Mouse (Mus musculus) left cerebral cortex, postnatal 4 days (tissue): ENCODE measurements around the gene Pde8a. TPM values are rescaled to one million over a fixed set of nuclear protein-coding genes. Genes with fewer than 3 reads are reported as not detected.
A peak's percentile ranks its signal among the peaks of the same experiment; 100 is the strongest.

ENCODE experiments used
- DNase-seq: peaks from one replicate; pipeline ENCODE4 v3.0.0-alpha.2; 2022
- intact Hi-C: fragments of 180-260 bp; cut with DNase I; formaldehyde crosslinking; loops from one replicate; pipeline ENCODE4 v1.15.1; 2025
- total RNA-seq, 2 experiments: library from RNA; stranded (reverse); gene quantifications; 2 replicates each; pipeline ENCODE4 v1.2.3; 2021

Gene Pde8a
- total RNA-seq, 2 experiments from 2014 or later, result 2.4 to 4.5 TPM

DNA sequence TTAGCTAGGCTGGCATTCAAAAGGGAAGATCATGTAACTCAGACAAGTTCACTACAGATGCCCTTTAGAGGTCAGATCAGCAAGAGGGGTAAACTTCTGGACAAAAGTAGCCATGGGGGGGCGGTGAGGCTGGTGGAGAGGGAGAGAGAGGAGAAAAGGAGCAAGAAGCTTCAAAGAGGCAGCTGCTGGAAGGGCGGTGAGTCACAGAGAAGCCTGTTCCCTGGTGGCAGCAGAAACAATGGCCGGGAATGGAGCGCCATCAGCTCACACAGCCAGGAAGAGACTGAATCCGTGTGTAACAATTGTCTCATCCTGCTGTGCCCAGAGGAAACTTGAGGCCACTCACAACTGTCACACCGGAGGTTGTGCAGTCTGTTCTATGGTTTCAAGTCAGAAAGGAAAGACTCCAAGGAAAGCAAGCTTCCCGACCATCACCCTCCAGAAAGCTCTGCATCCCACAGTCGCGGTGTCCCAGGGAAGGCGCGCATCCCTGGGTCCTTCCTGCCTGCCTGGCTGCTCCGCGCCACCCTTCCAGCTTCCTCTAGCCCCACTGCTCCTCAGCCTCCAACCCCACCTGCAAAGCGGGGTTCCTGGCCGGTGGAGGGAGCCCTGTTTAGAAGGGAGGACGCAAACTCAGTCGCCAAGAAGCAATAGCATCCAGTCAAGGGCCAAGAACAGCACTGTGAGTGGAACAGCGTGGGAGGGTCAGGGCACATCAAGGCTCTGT is 122.5 kb downstream of the Pde8a start:
- intact Hi-C loops, result no loop called here
- no peak for DNase-seq

- DNase-seq, result peak; percentile 61
- intact Hi-C loops, result no loop called here
These were observed 123.0 kb downstream of the Pde8a start for GRCm38 (mm10) chr7:81336432-81336786.

GRCm38 (mm10) chr7:81337785-81338521 is 124.6 kb downstream of the Pde8a start:
- no peak for DNase-seq
- intact Hi-C loops, result no loop called here

DNA sequence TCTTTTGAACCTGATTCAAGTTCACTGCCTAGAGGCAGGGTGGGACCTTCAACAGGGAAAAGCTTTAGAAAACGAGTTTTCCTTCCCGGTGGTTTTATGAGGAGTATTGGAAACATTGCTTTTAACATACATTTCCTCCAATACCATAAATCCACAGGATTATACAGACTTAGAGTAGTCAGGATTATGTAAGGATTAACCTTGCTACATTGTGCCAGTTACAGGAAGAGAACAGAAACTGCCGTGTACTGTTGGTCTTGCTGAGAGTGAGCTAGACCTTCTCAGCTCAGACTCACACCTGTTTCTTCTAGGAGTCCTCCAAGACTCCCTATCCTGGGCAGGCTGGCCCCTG is 125.1 kb downstream of the Pde8a start:
- intact Hi-C loops, result no loop called here
- no peak for DNase-seq

DNA sequence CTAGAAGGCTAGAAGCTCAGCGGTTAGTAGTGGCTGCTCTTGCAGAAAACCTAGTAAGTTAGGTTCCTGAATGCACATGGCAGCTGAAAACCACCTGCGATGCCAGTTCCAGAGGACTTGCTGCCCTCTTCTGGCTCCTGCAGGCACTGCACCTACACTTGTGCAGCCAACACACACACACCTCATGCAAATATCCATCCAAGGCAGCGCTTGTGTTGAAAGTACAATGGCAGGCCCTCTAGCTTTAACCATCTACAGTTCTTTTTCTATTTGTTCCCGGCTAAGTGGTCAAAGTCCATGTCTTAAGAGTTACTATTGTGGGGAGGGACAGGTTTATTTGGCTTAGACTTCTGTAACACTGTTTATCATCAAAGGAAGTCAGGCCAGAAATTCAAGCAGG is 126.4 kb downstream of the Pde8a start:
- peak; percentile 51 for DNase-seq

GRCm38 (mm10) chr7:81341563-81341962 is 128.2 kb downstream of the Pde8a start:
- intact Hi-C loops, result loop anchor here (2.0 kb wide), 1 partner anchor 179 kb away; no protein-coding TSS in a partner anchor
- no peak for DNase-seq

More for the DNA sequence above, 126.4 kb downstream of the Pde8a start:
- intact Hi-C loops, result loop anchor here (2.0 kb wide), 1 partner anchor 177 kb away; no protein-coding TSS in a partner anchor

DNA sequence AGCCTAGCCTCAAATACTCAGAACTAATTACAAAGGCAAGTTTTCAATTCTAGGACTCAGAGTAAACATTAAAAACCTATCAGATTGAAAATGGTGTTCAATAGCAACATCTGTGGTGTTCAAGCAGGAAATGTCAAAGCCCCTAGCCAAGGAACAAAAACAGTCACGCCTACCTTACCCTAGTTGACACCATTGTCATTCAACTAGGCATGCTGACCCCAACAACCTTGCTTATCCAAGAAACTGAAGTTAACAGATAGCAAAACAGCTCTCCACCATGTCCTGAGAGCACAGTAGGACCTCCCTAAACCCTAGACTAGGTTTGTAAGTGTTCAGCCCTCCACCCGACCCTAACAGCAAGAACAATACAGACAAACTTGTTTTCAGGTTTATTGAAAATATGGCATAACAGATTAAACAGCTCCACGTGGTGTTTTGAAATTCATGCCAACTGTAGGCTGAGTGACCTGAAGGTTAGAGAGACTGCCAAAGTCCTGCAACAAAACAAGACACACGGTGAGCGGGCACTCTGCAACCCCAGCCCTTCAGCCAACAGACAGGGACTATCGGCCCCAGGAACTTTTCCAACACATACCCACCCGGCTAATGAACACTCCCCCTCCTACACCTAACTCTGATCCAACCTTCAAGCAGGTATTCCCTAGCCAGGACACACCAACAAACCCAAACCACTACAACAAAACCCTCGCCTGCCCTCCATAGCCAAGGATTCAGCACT is 129.1 kb downstream of the Pde8a start:
- intact Hi-C loops, result no loop called here
- DNase-seq, result no peak

- intact Hi-C loops, result no loop called here
- DNase-seq, result no peak
These were observed 129.9 kb downstream of the Pde8a start for GRCm38 (mm10) chr7:81343316-81343715.

- no peak for DNase-seq
- intact Hi-C loops, result no loop called here
These were observed 130.4 kb downstream of the Pde8a start for GRCm38 (mm10) chr7:81343831-81344230.

GRCm38 (mm10) chr7:81344544-81345446 is 131.4 kb downstream of the Pde8a start, which contains the start of gene Rps17:
Rps17 (minus strand) TSS chr7:81345254.
- DNase-seq, result peak; percentile 96
- intact Hi-C loops, result no loop called here

- no peak for DNase-seq
- intact Hi-C loops, result no loop called here
These were observed 132.2 kb downstream of the Pde8a start for GRCm38 (mm10) chr7:81345447-81346170.

- intact Hi-C loops, result no loop called here
- DNase-seq, result no peak
These were observed 134.8 kb downstream of the Pde8a start for GRCm38 (mm10) chr7:81348206-81348605.

- intact Hi-C loops, result no loop called here
- no peak for DNase-seq
These were observed 138.4 kb downstream of the Pde8a start for GRCm38 (mm10) chr7:81351826-81352225.

GRCm38 (mm10) chr7:81355746-81356145 is 142.3 kb downstream of the Pde8a start:
- intact Hi-C loops, result no loop called here
- DNase-seq, result no peak

GRCm38 (mm10) chr7:81356360-81356759 is 143.0 kb downstream of the Pde8a start:
- no peak for DNase-seq
- intact Hi-C loops, result no loop called here

- intact Hi-C loops, result no loop called here
- no peak for DNase-seq
These were observed 143.6 kb downstream of the Pde8a start for GRCm38 (mm10) chr7:81356975-81357374.

DNA sequence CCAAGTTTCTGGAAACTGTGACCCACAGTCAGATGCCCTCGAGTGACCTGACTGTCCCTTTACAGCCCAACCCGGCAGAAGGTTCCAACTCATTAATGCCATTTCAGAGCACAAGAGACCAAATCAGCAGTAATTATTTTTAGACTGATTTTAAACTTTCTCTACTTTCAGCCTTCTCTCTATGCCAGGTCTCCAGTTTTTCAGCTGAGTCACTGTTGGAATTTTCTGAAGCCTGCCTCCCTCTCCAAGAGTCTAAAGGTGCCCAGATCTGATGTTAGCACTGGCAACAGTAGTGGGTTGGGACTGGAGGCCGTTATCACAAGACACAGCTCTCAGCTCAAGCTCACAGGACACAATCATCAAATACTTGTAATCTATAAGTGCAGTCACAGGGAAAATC is 154.6 kb downstream of the Pde8a start:
- intact Hi-C loops, result no loop called here
- DNase-seq, result no peak

DNA sequence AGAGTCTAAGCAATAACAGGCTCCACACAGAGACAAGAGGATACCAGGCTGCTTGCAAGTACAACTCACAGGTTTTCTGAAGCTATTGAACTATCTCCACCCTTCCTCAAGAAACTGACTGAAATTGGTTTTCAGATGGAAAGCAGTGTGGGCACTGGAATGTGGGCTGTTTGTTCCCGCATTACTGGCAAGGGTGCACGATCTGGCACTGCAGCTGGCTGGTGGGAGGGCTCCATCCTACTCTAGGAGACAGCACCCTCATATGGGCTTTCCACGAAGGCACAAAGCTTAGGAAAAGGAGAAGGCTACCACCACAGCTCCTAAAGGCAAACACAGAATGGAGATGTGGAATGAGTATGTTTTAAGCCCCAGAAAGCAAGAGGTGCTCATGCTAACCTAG is 156.3 kb downstream of the Pde8a start:
- intact Hi-C loops, result no loop called here
- no peak for DNase-seq

DNA sequence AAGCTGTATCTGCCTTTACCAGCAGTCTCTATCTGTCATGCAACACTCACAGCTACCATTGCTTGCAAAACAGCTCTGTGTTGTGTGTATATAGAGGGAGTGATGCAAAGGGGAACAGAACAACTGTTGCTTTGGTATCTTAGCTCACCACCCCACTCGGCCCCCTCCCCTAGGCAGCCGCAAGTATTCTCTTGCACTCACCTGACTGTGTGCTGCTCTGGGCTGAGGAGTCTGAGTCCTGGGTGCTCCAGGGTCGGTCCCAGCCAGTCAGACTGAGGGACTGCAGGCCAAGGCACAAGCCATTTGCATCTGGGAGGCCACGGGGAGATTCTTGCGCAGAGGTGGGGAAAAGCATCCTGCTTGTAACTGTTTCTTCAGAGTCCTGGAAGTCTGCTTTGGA is 158.4 kb downstream of the Pde8a start:
- intact Hi-C loops, result no loop called here

More for the DNA sequence above, 158.4 kb downstream of the Pde8a start:
- DNase-seq, result no peak
